Mouse (Mus musculus) megakaryocyte, embryonic 14.5 days (primary cell): ENCODE measurements around the gene 4930583I09Rik. TPM values are rescaled to one million over a fixed set of nuclear protein-coding genes. Genes with fewer than 3 reads are reported as not detected.

Experiments used
- H3K27me3 ChIP-seq: replicated peaks from 2 replicates; pipeline ENCODE3; 2012; ENCODE audit warnings: inconsistent platforms
- H3K36me3 ChIP-seq: replicated peaks from 2 replicates; pipeline ENCODE3; 2012; ENCODE audit warnings: low read length, inconsistent platforms, mixed read lengths
- H3K4me1 ChIP-seq: 2 replicates; pipeline ENCODE4 v1.6.1; 2012; ENCODE audit warnings: inconsistent platforms
- H3K4me3 ChIP-seq: replicated peaks from 2 replicates; pipeline ENCODE3; 2012; ENCODE audit warnings: moderate library complexity, mild to moderate bottlenecking, inconsistent platforms
- H3K9me3 ChIP-seq: 2 replicates; pipeline ENCODE4 v1.6.1; 2012; ENCODE audit warnings: inconsistent platforms
- FLI1 ChIP-seq: IDR thresholded peaks from 2 replicates; pipeline ENCODE4 v1.6.1; 2012; ENCODE audit warnings: low read length, inconsistent platforms, mixed read lengths
- GATA1 ChIP-seq: IDR thresholded peaks from 3 replicates; pipeline ENCODE4 v1.6.1; 2012; ENCODE audit warnings: mixed read lengths, low read length, inconsistent platforms, borderline replicate concordance
- polyA plus RNA-seq: library from polyadenylated mRNA; stranded (reverse); fragments of >175 nt; gene quantifications from 2 replicates; pipeline ENCODE4 v1.2.3, GENCODE M21; 2012; ENCODE audit warnings: low replicate concordance; ENCODE audit not compliant: insufficient read depth

4930583I09Rik gene
- polyA plus RNA-seq, 1 experiment, result not detected

DNA sequence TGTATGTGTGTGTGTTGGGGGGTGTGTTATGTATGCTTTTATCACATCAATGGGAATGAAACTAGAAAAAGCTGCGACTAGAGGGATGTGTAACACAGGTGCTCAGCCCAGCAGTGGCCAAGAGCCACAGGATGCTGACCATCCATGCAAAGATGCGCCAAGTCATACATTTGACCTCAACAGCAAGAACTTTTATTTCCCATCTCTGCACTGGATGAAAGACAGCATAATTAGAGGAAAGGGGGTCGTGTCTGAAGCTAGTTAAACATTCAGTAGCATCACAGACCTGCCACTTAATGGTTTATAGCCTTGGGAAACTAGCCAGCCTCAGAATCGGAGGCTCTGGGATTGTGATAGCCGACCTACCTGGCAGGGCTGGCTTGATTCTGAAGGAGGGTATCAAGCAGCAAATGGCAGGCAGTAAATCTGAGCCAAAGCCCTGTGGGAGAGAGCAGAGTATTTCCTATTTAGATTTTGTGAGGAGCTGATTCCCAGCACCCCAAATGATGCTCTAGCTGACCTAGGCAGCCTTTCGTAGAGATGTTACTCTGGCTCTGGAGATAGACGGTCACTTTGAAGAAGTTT lies 1.9 kb downstream of the 4930583I09Rik start:
- peaks cover 9% of the 10 kb centered on the region; the same call in 1 of the 2 replicates for H3K9me3 ChIP-seq
- TF ChIP-seq GATA1, result no peak
- peaks cover 3% of the 10 kb centered on the region; the same call in 1 of the 2 replicates for H3K4me1 ChIP-seq
- peaks cover 7% of the 10 kb centered on the region for H3K27me3 ChIP-seq
- H3K36me3 ChIP-seq, result no peaks in the 10 kb centered on the region
- no peak overlapping the region for H3K4me3 ChIP-seq

DNA sequence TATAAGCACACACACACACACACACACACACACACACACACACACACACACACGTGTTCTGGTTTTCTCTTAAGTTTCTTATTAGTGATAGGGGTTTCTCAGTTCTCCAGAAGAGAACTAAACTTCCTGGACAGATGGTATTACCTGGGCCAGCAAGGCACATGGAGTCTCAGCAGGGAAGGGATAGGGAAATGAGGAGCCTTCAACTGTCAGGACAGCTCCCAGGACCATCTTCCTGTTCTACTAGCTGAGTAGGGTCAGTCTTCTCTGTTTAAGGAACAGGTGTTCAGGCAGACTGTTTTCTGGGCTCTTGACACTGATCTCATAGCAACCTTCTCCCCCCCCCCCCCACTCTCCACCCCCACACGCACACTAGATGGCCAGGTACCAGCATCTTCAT lies 2.8 kb downstream of the 4930583I09Rik start:
- Histone ChIP-seq H3K9me3 (peaks cover 9% of the 10 kb centered on the region; the same call in 1 of the 2 replicates), H3K4me3 (no peak overlapping the region), H3K4me1 (peaks cover 5% of the 10 kb centered on the region), H3K27me3 (peaks cover 7% of the 10 kb centered on the region), H3K36me3 (no peaks in the 10 kb centered on the region)
- TF ChIP-seq GATA1, result no peak
- no peak for TF ChIP-seq FLI1

DNA sequence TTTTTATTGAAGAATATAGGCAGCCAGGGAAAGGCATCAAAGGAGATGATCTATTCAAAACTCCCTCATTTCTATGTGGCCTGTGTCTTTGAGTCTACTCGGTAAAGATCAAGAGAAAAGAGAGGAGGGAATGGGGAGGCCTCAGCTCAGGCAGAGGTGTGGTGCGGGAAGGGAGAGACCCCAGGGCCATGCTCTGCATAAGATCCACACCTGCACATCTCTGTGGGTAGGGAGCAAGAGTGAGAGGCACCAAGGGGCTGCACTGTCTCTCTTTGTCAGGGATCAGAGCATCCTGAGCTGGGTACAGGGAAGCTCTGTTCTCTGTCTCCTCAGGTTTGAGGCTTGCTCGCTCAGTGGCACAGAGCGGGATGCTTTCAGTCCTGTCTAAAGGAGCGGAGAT lies 8.4 kb downstream of the 4930583I09Rik start:
- no peak overlapping the region for H3K4me3 ChIP-seq
- H3K4me1 ChIP-seq, result peaks cover 2% of the 10 kb centered on the region; the same call in 1 of the 2 replicates
- H3K36me3 ChIP-seq, result no peaks in the 10 kb centered on the region
- peaks cover 8% of the 10 kb centered on the region for H3K27me3 ChIP-seq
- no peaks in the 10 kb centered on the region for H3K9me3 ChIP-seq
- TF ChIP-seq GATA1 (no peak), FLI1 (no peak)

DNA sequence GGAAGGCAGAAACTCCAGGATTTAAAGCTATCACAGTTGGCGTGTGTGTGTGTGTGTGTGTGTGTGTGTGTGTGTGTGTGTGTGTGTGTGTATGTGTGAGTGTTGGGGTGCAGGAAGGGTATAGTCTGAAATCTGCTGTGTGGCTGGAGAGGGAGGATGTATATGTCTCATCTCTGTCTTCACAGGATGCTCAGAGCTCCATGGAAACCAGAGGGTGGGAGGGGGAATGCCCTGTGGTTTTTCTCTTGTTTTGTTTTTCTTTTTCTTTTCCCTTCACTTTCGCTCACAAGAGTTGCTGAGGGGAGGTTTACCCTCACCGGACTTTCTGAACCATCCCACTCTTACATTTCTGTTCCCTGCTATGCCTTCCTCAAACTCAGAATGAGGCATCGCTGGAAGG lies 9.0 kb downstream of the 4930583I09Rik start:
- Histone ChIP-seq H3K9me3 (no peaks in the 10 kb centered on the region), H3K36me3 (no peaks in the 10 kb centered on the region), H3K27me3 (peaks cover 9% of the 10 kb centered on the region), H3K4me1 (peaks cover 2% of the 10 kb centered on the region; the same call in 1 of the 2 replicates), H3K4me3 (no peak overlapping the region)
- TF ChIP-seq GATA1, result no peak
- TF ChIP-seq FLI1, result no peak

DNA sequence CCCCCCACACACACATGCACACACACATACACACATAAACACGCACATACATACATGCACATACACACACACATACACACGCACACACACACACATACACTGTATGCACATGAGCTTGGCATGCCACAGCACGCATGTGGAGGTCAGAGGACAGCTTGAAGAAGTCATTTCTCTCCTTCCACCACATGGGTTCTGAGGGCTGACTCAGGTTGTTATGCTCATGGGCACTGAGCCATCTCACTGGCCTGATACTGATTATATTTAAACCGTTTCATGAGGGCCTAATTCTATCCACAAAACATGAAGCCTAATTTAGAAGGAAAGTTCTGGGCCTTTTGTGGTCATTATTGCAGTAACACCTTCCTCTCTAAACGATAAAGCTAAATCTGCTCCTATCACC lies 13.3 kb downstream of the 4930583I09Rik start:
- H3K4me3 ChIP-seq, result peak overlapping the region; percentile 50
- no peak for TF ChIP-seq GATA1
- TF ChIP-seq FLI1, result no peak
- H3K36me3 ChIP-seq, result no peaks in the 10 kb centered on the region
- H3K4me1 ChIP-seq, result peaks cover 5% of the 10 kb centered on the region
- H3K27me3 ChIP-seq, result peaks cover 3% of the 10 kb centered on the region
- H3K9me3 ChIP-seq, result 0 out of 2 replicates have a peak, but pooled peaks cover 3% of the 10 kb centered on the region

DNA sequence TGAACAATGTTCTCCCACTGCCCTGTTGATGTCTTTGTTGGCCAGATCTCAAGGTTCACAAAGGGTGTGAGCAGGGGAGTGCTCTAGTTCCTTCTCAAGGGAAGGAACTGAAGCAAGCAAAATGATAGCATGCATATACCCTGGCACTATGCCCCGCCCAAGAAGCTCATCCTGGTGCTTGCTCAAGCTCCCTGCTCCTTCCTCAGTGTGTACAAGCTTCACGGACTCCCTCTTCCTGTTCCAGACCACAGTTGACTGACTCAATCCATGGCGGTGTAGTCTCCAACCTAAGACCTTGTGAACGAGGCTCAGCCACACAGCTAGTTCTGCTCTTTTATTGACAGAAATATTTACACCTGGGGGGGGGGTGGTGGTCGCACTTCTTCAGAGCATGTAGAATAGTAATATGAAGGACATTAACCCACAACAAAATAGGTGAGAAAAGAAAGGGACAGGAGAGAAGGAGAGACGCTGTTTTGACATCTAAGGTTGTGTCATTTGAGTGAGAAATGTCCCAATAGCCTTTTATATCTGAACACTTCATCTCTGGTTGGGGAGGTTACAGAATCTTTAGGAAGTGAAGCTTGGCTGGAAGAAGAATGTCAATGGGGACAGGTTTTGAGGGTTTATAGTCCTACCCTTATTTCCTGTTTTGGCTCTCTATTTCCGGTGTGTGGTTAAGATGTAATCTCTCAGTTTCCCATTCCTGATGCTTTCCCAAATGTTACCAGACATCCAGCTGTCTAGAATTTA lies 14.9 kb downstream of the 4930583I09Rik start:
- TF ChIP-seq FLI1 (no peak), GATA1 (no peak)
- Histone ChIP-seq H3K4me3 (no peak overlapping the region), H3K36me3 (no peaks in the 10 kb centered on the region), H3K9me3 (0 out of 2 replicates have a peak, but pooled peaks cover 3% of the 10 kb centered on the region), H3K27me3 (peaks cover 2% of the 10 kb centered on the region), H3K4me1 (peaks cover 5% of the 10 kb centered on the region)

DNA sequence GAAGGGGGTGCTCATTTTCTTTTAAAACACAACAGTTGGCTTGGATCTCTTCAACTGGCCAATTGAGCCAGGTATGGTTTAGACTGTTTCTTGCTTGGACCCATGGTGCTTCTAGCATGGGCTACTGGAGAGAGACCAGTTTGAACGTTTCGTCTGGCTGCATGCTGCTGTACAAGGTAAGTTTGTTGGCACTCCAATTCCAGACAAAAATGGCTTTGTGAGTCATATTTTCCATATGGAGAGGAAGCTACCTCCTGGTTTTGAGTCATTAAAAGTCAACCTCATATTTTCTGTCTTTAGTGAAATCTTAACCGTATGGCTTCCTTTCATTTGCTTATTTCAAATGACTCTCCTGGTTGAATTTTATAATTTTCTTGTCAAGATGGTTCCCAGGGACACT lies 19.6 kb downstream of the 4930583I09Rik start:
- no peak overlapping the region for H3K4me3 ChIP-seq
- no peak for TF ChIP-seq FLI1
- no peak for TF ChIP-seq GATA1
- H3K27me3 ChIP-seq, result no peaks in the 10 kb centered on the region
- H3K4me1 ChIP-seq, result peaks cover 5% of the 10 kb centered on the region
- no peaks in the 10 kb centered on the region for H3K36me3 ChIP-seq
- 0 out of 2 replicates have a peak, but pooled peaks cover 3% of the 10 kb centered on the region for H3K9me3 ChIP-seq

DNA sequence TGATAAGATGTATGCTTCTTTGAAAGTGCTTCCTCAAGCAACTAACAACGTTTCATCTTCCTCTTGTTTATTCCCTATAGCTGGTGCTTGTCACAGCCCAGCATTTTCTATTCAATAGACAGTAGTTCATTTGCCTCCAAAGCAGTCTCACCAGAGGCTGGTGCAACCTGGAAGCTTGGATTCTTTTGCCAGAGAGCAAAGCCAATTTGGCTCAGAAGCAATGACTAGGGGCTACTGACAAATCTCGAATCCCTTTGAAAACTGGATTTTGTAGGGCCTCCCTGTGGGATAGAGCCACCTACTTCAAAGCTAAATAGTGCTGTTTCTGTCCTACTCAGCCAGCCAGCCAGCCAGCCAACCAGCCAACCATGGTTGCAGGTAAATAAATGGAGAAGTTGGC lies 20.1 kb downstream of the 4930583I09Rik start:
- H3K4me1 ChIP-seq, result peaks cover 3% of the 10 kb centered on the region
- no peaks in the 10 kb centered on the region for H3K36me3 ChIP-seq
- TF ChIP-seq GATA1 (no peak), FLI1 (no peak)
- no peak overlapping the region for H3K4me3 ChIP-seq
- H3K27me3 ChIP-seq, result no peaks in the 10 kb centered on the region
- 0 out of 2 replicates have a peak, but pooled peaks cover 1% of the 10 kb centered on the region for H3K9me3 ChIP-seq

DNA sequence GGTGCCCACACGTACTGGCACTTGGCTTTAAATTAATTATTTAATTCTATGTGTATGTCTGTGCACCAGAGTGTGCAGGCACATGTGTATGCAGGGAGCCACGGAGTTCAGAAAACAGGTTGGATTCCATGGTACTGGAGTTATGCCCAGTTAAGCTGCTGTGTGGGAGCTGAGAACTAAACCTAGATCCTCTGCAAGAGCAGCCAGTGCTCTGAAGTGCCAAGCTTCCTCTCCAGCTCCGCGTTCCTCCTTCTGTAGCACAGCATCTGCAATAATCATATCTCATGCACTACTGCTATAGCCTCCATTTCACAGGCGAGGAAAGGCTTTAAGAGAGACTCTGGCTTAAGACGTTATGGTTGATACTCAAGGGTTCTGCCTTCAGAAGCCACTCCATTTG lies 22.3 kb downstream of the 4930583I09Rik start:
- no peak overlapping the region for H3K4me3 ChIP-seq
- no peak for TF ChIP-seq FLI1
- no peak for TF ChIP-seq GATA1
- no peaks in the 10 kb centered on the region for H3K9me3 ChIP-seq
- H3K27me3 ChIP-seq, result no peaks in the 10 kb centered on the region
- no peaks in the 10 kb centered on the region for H3K4me1 ChIP-seq
- no peaks in the 10 kb centered on the region for H3K36me3 ChIP-seq

DNA sequence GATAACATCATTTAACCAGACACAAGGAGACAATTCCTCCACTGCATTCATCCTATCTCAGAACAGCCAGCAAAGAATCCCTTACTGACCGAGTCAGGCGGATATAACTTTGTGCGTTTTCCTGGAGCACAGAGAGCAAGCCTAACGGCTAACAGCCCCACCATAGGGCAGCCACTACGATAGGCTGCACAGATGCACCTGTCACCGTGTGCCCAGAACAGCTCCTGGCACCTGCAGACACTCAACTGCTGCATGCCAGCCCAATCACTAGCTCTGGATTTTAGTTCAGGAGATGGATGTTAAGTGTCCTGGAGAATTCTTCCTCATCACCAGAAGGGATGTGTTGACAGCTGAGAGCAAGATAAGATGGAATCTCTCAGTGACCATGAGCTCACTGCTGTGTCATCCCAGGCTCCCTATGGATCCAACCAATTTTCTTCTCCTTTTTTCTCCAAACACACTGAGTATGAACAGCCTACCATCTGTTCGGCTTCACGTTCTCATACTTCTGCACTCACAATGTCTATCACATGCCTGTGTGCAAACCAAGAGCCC lies 29.8 kb downstream of the 4930583I09Rik start:
- Histone ChIP-seq H3K27me3 (peaks cover 7% of the 10 kb centered on the region), H3K4me3 (no peak overlapping the region), H3K9me3 (peaks cover 30% of the 10 kb centered on the region), H3K36me3 (no peaks in the 10 kb centered on the region), H3K4me1 (no peaks in the 10 kb centered on the region)
- TF ChIP-seq FLI1 (no peak), GATA1 (no peak)
